Mouse (Mus musculus): Measurements from ENCODE around the gene Ybx2. TPM values are rescaled to one million over a fixed set of nuclear protein-coding genes. Genes with fewer than 3 reads are reported as not detected.

Gene Ybx2
- polyA plus RNA-seq, 1 experiment from 2014 or later: 5.5 TPM

- Histone ChIP-seq H3K4me3 (ENCODE audit: low read depth, low read length) (no peak overlapping the region), H3K36me3 (replicated peaks; ENCODE audit: control insufficient read depth, insufficient read depth, low read depth, low read length) (peaks cover 45% of the 10 kb centered on the region), H3K4me1 (ENCODE audit: control insufficient read depth, insufficient read depth, low read length) (peaks cover 7% of the 10 kb centered on the region), H3K4me2 (ENCODE audit: low read depth, low read length) (no peak overlapping the region), H3K27ac (replicated peaks; ENCODE audit: low read depth, low read length) (no peak overlapping the region), H3K9me3 (replicated peaks; ENCODE audit: control insufficient read depth, low read length) (no peaks in the 10 kb centered on the region), H3K9ac (replicated peaks; ENCODE audit: low read length) (no peak overlapping the region), H3K27me3 (ENCODE audit: control insufficient read depth, insufficient read depth, low read length) (no peaks in the 10 kb centered on the region)
- DNase-seq (ENCODE audit: low spot score) (no peak), ATAC-seq (replicated peaks; ENCODE audit: insufficient number of reproducible peaks, low FRiP score, low TSS enrichment, low read depth) (no peak)
- 90% methylated on average over 6 of the region's 6 CpGs for WGBS
Observed at GRCm38 (mm10) chr11:69911701-69912100, 23.9 kb upstream of the Ybx2 start.

GRCm38 (mm10) chr11:69912716-69913530 is 22.7 kb upstream of the Ybx2 start:
- H3K4me1 ChIP-seq (ENCODE audit: control insufficient read depth, insufficient read depth, low read length): peaks cover 7% of the 10 kb centered on the region
- H3K36me3 ChIP-seq (replicated peaks; ENCODE audit: control insufficient read depth, insufficient read depth, low read depth, low read length): peaks cover 44% of the 10 kb centered on the region
- no peak overlapping the region for H3K27ac ChIP-seq (replicated peaks; ENCODE audit: low read depth, low read length)
- peak overlapping the region; percentile 91 for H3K9ac ChIP-seq (replicated peaks; ENCODE audit: low read length)
- H3K9me3 ChIP-seq (replicated peaks; ENCODE audit: control insufficient read depth, low read length): no peaks in the 10 kb centered on the region
- no peaks in the 10 kb centered on the region for H3K27me3 ChIP-seq (ENCODE audit: control insufficient read depth, insufficient read depth, low read length)
- ATAC-seq (replicated peaks; ENCODE audit: insufficient number of reproducible peaks, low FRiP score, low TSS enrichment, low read depth) (0 out of 2 replicates have a peak, but pooled peaks have one; percentile 4), DNase-seq (ENCODE audit: low spot score) (no peak)
- 80% methylated on average over 15 of the region's 15 CpGs for WGBS
- peak overlapping the region; percentile 48 for H3K4me2 ChIP-seq (ENCODE audit: low read depth, low read length)
- peak overlapping the region; percentile 86; the same call in 1 of the 2 replicates for H3K4me3 ChIP-seq (ENCODE audit: low read depth, low read length)

- Histone ChIP-seq H3K27me3 (ENCODE audit: control insufficient read depth, insufficient read depth, low read length) (no peaks in the 10 kb centered on the region), H3K36me3 (replicated peaks; ENCODE audit: control insufficient read depth, insufficient read depth, low read depth, low read length) (peaks cover 43% of the 10 kb centered on the region), H3K4me3 (ENCODE audit: low read depth, low read length) (peak within 1 kb of the TSS; percentile 86), H3K27ac (replicated peaks; ENCODE audit: low read depth, low read length) (peak within 1 kb of the TSS; percentile 72), H3K4me2 (ENCODE audit: low read depth, low read length) (peak within 1 kb of the TSS; percentile 98), H3K9me3 (replicated peaks; ENCODE audit: control insufficient read depth, low read length) (no peaks in the 10 kb centered on the region), H3K4me1 (ENCODE audit: control insufficient read depth, insufficient read depth, low read length) (peaks cover 7% of the 10 kb centered on the region), H3K9ac (replicated peaks; ENCODE audit: low read length) (peak within 1 kb of the TSS; percentile 91)
- peak; percentile 81 for ATAC-seq (replicated peaks; ENCODE audit: insufficient number of reproducible peaks, low FRiP score, low TSS enrichment, low read depth)
- WGBS: 2% methylated on average over 61 of the region's 61 CpGs
- DNase-seq (ENCODE audit: low spot score): peak; percentile 96
Observed at GRCm38 (mm10) chr11:69913554-69914371, 21.8 kb upstream of the Ybx2 start, which contains the start of gene Gps2. Gene Gps2 (plus strand): TSS chr11:69913888.

- peak overlapping the region; percentile 98 for H3K4me2 ChIP-seq (ENCODE audit: low read depth, low read length)
- peaks cover 40% of the 10 kb centered on the region for H3K36me3 ChIP-seq (replicated peaks; ENCODE audit: control insufficient read depth, insufficient read depth, low read depth, low read length)
- 2% methylated on average over 17 of the region's 17 CpGs for WGBS
- peak; percentile 53 for DNase-seq (ENCODE audit: low spot score)
- no peaks in the 10 kb centered on the region for H3K27me3 ChIP-seq (ENCODE audit: control insufficient read depth, insufficient read depth, low read length)
- H3K9ac ChIP-seq (replicated peaks; ENCODE audit: low read length): peak overlapping the region; percentile 91
- H3K4me3 ChIP-seq (ENCODE audit: low read depth, low read length): peak overlapping the region; percentile 86
- ATAC-seq (replicated peaks; ENCODE audit: insufficient number of reproducible peaks, low FRiP score, low TSS enrichment, low read depth): no peak; the same call in 1 of the 2 replicates
- no peaks in the 10 kb centered on the region for H3K9me3 ChIP-seq (replicated peaks; ENCODE audit: control insufficient read depth, low read length)
- peaks cover 10% of the 10 kb centered on the region for H3K4me1 ChIP-seq (ENCODE audit: control insufficient read depth, insufficient read depth, low read length)
- H3K27ac ChIP-seq (replicated peaks; ENCODE audit: low read depth, low read length): peak overlapping the region; percentile 72
Observed at GRCm38 (mm10) chr11:69914372-69914764, 21.2 kb upstream of the Ybx2 start.

GRCm38 (mm10) chr11:69914917-69915430 is 20.6 kb upstream of the Ybx2 start:
- no peaks in the 10 kb centered on the region for H3K9me3 ChIP-seq (replicated peaks; ENCODE audit: control insufficient read depth, low read length)
- peak overlapping the region; percentile 98 for H3K4me2 ChIP-seq (ENCODE audit: low read depth, low read length)
- peaks cover 35% of the 10 kb centered on the region for H3K36me3 ChIP-seq (replicated peaks; ENCODE audit: control insufficient read depth, insufficient read depth, low read depth, low read length)
- DNase-seq (ENCODE audit: low spot score) (no peak), ATAC-seq (replicated peaks; ENCODE audit: insufficient number of reproducible peaks, low FRiP score, low TSS enrichment, low read depth) (no peak)
- H3K27me3 ChIP-seq (ENCODE audit: control insufficient read depth, insufficient read depth, low read length): no peaks in the 10 kb centered on the region
- peaks cover 12% of the 10 kb centered on the region for H3K4me1 ChIP-seq (ENCODE audit: control insufficient read depth, insufficient read depth, low read length)
- peak overlapping the region; percentile 8; the same call in 1 of the 2 replicates for H3K27ac ChIP-seq (replicated peaks; ENCODE audit: low read depth, low read length)
- H3K4me3 ChIP-seq (ENCODE audit: low read depth, low read length): peak overlapping the region; percentile 86
- H3K9ac ChIP-seq (replicated peaks; ENCODE audit: low read length): peak overlapping the region; percentile 91
- 34% methylated on average over 9 of the region's 9 CpGs for WGBS

- Histone ChIP-seq H3K9me3 (replicated peaks; ENCODE audit: control insufficient read depth, low read length) (no peaks in the 10 kb centered on the region), H3K9ac (replicated peaks; ENCODE audit: low read length) (no peak overlapping the region; the same call in 1 of the 2 replicates), H3K4me3 (ENCODE audit: low read depth, low read length) (0 out of 2 replicates have a peak overlapping the region, but pooled peaks have one; percentile 5), H3K4me2 (ENCODE audit: low read depth, low read length) (0 out of 2 replicates have a peak overlapping the region, but pooled peaks have one; percentile 1), H3K27me3 (ENCODE audit: control insufficient read depth, insufficient read depth, low read length) (no peaks in the 10 kb centered on the region), H3K27ac (replicated peaks; ENCODE audit: low read depth, low read length) (no peak overlapping the region), H3K4me1 (ENCODE audit: control insufficient read depth, insufficient read depth, low read length) (peaks cover 12% of the 10 kb centered on the region), H3K36me3 (replicated peaks; ENCODE audit: control insufficient read depth, insufficient read depth, low read depth, low read length) (peaks cover 29% of the 10 kb centered on the region)
- ATAC-seq (replicated peaks; ENCODE audit: insufficient number of reproducible peaks, low FRiP score, low TSS enrichment, low read depth): no peak
- DNase-seq (ENCODE audit: low spot score): no peak
- 61% methylated on average over 5 of the region's 5 CpGs for WGBS
Observed at GRCm38 (mm10) chr11:69915667-69916627, 19.6 kb upstream of the Ybx2 start.

All from embryonic facial prominence, embryonic 11.5 days (tissue).